Mouse (Mus musculus): ENCODE measurements at regions not wholly inside any gene's neighbourhood (a gene's known extent, or its start where the extent isn't known, plus 50 kb on each side); places are given as distances from the start of the nearest gene placed in this dataset.

DNA sequence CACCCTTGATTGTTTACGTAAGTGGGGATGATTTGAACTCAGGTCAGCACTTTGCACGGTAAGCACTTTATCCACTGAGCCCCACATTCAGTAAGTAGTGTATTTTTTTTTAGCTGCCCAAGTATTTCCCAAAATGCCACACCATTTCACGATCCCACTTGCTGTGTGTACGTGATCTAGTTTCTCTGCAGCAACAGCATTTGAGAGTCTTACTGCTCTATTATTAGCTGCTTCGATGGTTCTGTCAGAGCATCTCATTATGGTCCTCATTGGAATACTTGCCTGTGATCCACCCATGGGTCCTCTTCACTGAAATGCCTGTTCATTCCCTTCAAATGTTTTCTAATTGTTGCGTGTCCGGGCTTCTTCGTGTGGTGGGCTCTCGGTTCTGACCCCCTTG lies 120.1 kb upstream of the Ces5a start:
- Histone ChIP-seq H3K27me3 (replicated peaks) (no peaks in the 10 kb centered on the region), H3K27ac (no peak overlapping the region), H3K9ac (no peak overlapping the region), H3K4me1 (no peaks in the 10 kb centered on the region), H3K9me3 (replicated peaks) (no peaks in the 10 kb centered on the region), H3K36me3 (no peaks in the 10 kb centered on the region), H3K4me2 (no peak overlapping the region), H3K4me3 (no peak overlapping the region)
- ATAC-seq, result no peak
- WGBS (ENCODE audit: insufficient replicate concordance), result 71% methylated on average over 9 of the region's 9 CpGs

DNA sequence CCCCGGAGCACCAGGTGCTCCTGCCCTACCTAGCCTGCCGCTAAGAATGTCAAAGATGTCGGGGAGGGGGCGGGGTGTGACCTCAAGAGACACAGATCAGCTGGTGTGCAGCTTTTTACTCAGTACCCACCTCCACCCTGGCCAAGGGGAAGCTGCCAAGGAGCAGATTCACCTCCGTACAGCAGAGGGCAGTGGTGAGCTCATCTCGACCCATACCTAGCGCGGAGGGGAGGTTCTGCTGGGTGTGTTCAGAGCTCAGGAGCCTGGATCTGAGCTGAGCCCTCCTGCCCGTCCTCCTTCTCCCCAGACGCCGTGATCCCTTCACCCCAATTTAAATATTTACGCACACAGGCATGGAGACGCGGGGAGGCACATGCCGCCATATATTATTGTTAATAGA lies 126.1 kb upstream of the Ces5a start:
- H3K4me1 ChIP-seq, result no peaks in the 10 kb centered on the region
- H3K4me3 ChIP-seq, result no peak overlapping the region
- H3K4me2 ChIP-seq, result peak overlapping the region; percentile 37
- no peaks in the 10 kb centered on the region for H3K27me3 ChIP-seq (replicated peaks)
- no peaks in the 10 kb centered on the region for H3K36me3 ChIP-seq
- no peak overlapping the region for H3K27ac ChIP-seq
- no peak overlapping the region for H3K9ac ChIP-seq
- H3K9me3 ChIP-seq (replicated peaks), result no peaks in the 10 kb centered on the region
- 7% methylated on average over 14 of the region's 15 CpGs for WGBS (ENCODE audit: insufficient replicate concordance)
- ATAC-seq, result peak; percentile 55

DNA sequence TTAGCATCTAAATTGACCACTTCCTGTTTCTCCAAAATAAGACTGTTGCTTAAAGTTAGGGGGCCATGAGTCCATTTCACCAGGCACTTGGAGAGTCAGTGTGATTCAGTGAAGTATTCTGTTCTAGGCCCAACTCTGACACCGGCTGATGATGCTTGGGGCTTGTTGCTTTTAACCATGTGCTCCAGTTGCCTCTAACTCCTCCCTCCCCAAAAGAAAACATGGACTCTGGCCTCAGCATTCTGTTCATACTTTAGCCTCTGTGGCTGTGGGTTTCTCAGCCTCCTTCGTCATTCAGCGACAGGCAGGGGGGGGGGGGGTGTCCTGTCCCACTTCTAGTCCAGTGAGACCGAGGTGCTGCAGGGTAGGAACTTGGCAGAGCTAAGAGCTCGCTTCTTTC lies 126.6 kb upstream of the Ces5a start:
- Histone ChIP-seq H3K4me2 (peak overlapping the region; percentile 37; the same call in 1 of the 2 replicates), H3K27ac (no peak overlapping the region), H3K9me3 (replicated peaks) (no peaks in the 10 kb centered on the region), H3K27me3 (replicated peaks) (no peaks in the 10 kb centered on the region), H3K36me3 (no peaks in the 10 kb centered on the region), H3K4me1 (no peaks in the 10 kb centered on the region), H3K9ac (no peak overlapping the region), H3K4me3 (no peak overlapping the region)
- WGBS (ENCODE audit: insufficient replicate concordance), result 67% methylated on average over 5 of the region's 5 CpGs
- ATAC-seq, result no peak

DNA sequence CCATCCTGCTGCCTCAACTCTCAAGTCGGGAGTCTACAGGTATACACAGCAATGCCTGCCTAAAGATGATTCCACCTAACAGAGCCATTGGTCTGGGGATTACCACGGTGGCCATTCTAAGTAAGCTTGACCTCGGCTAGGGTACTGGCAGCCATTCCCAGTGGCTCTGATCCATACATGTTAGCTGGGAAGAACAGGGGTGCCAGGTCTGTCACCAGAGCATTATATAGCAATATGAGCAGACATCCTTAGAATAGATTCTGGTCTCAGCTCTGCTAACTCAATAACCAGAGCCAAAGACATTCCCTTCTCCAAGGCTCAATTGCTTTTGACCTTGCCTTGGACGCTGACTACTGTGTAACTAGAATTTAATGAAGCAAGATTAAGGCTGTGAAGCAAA lies 128.2 kb upstream of the Ces5a start:
- WGBS (ENCODE audit: insufficient replicate concordance), result 55% methylated on average over 4 of the region's 4 CpGs
- H3K9ac ChIP-seq, result no peak overlapping the region
- no peaks in the 10 kb centered on the region for H3K4me1 ChIP-seq
- no peak overlapping the region for H3K4me2 ChIP-seq
- ATAC-seq, result no peak
- H3K4me3 ChIP-seq, result no peak overlapping the region
- no peaks in the 10 kb centered on the region for H3K9me3 ChIP-seq (replicated peaks)
- no peaks in the 10 kb centered on the region for H3K36me3 ChIP-seq
- no peak overlapping the region for H3K27ac ChIP-seq
- H3K27me3 ChIP-seq (replicated peaks), result no peaks in the 10 kb centered on the region

DNA sequence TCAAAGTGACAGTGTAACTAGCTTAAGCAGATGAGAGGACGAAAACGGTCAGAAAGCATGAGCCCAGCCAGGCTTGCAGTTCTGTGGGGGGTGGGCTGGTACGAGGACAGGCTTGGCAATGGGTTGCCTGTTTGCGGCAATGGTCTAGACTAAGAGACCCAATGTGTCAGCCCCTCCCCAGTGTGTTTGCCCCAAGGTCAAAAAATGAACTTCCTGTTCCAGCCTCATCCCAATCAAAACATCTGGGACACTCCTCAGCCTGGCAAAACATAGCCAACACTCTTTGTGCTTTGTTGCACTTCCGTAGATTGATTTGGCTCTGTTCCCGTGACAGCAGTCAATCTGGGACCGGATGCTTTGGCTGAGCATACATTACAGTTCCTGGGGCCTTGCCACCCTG lies 132.7 kb upstream of the Ces5a start:
- Histone ChIP-seq H3K9ac (no peak overlapping the region), H3K4me1 (no peaks in the 10 kb centered on the region), H3K9me3 (replicated peaks) (no peaks in the 10 kb centered on the region), H3K36me3 (no peaks in the 10 kb centered on the region), H3K27ac (no peak overlapping the region), H3K27me3 (replicated peaks) (no peaks in the 10 kb centered on the region), H3K4me3 (no peak overlapping the region), H3K4me2 (no peak overlapping the region)
- ATAC-seq, result no peak
- 62% methylated on average over 7 of the region's 7 CpGs for WGBS (ENCODE audit: insufficient replicate concordance)

DNA sequence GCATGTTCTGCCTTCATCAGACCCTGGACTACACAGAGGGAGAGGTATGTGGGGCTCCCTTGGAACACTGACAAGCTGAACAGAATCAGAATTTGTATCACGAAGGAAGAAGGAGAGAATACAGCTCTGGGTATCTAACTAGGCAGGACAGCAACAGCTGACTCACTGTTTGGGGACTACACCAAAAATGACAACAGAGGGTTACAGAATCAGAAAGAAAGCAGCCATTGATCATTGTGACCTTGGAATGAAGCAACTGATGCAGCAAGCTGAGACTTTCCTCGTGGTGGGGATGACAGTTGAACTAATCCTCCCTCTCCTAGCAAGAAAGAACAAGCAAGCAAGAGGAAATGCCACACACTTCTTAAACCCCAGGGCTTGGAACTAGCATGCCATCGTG lies 135.0 kb upstream of the Gnao1 start:
- no peak overlapping the region for H3K4me3 ChIP-seq
- 37% methylated on average over 3 of the region's 3 CpGs for WGBS (ENCODE audit: insufficient replicate concordance)
- H3K4me1 ChIP-seq, result no peaks in the 10 kb centered on the region
- no peak for ATAC-seq
- no peak overlapping the region for H3K27ac ChIP-seq
- H3K27me3 ChIP-seq (replicated peaks), result no peaks in the 10 kb centered on the region
- no peak overlapping the region for H3K9ac ChIP-seq
- no peaks in the 10 kb centered on the region for H3K36me3 ChIP-seq
- no peaks in the 10 kb centered on the region for H3K9me3 ChIP-seq (replicated peaks)
- H3K4me2 ChIP-seq, result no peak overlapping the region

DNA sequence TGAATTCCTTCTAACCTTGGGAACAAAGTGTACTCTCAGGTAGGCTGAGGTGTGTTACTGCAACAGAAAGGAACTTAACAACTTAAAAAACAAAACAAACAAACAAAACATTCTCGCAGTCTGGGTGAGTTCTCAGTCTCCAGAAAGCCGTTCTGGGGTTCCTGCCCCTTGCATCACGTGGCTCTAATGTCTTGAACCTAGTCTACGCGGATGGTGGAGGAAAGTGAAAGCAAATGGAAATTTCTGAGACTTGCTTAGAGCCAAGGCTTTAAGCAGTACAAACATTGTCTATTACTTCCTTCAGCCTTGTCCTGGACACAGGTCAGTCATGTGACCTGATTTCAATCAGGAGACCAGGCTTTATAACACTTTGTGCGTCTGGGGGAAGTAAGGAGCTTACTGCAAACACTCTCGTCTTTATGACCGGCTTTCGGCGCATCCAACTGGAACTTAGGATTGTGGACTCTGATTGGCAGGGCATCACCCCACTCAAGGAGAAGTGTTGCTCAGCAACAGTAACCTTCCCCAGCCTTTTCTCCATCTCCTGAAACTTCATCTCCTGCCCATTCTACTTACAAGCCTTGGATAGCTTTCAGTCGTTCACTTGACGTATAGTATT lies 125.9 kb upstream of the Gnao1 start:
- no peak for ATAC-seq
- no peak overlapping the region for H3K4me2 ChIP-seq
- 77% methylated on average over 12 of the region's 12 CpGs for WGBS (ENCODE audit: insufficient replicate concordance)

DNA sequence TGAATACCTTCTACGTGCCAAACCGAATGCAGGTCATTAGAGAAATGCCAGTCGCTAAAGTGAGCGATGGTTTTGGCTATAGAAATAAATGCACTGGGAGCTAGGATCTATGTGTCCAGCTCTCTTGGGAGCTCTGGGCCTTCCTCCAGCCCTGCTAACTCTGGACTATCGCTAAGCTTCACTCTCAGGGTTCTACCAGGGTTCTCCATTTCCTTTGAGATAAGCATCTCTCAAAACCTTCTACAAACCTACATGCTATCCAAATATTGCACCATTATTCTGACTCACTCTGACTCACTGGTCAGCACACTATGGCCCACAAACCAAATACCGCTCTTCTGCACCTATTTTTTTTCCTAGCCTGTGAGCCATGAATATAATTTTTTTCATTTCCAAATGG lies 125.4 kb upstream of the Gnao1 start:
- H3K36me3 ChIP-seq, result no peaks in the 10 kb centered on the region
- no peaks in the 10 kb centered on the region for H3K9me3 ChIP-seq (replicated peaks)
- no peak for ATAC-seq
- 73% methylated on average over 6 of the region's 6 CpGs for WGBS (ENCODE audit: insufficient replicate concordance)
- no peak overlapping the region for H3K4me2 ChIP-seq
- H3K4me3 ChIP-seq, result no peak overlapping the region
- no peak overlapping the region for H3K27ac ChIP-seq
- H3K9ac ChIP-seq, result no peak overlapping the region
- H3K27me3 ChIP-seq (replicated peaks), result no peaks in the 10 kb centered on the region
- H3K4me1 ChIP-seq, result no peaks in the 10 kb centered on the region

More for the DNA sequence above, 125.9 kb upstream of the Gnao1 start:
- Histone ChIP-seq H3K4me1 (no peaks in the 10 kb centered on the region), H3K27ac (no peak overlapping the region), H3K27me3 (replicated peaks) (no peaks in the 10 kb centered on the region), H3K9me3 (replicated peaks) (no peaks in the 10 kb centered on the region), H3K4me3 (no peak overlapping the region), H3K9ac (no peak overlapping the region), H3K36me3 (no peaks in the 10 kb centered on the region)

DNA sequence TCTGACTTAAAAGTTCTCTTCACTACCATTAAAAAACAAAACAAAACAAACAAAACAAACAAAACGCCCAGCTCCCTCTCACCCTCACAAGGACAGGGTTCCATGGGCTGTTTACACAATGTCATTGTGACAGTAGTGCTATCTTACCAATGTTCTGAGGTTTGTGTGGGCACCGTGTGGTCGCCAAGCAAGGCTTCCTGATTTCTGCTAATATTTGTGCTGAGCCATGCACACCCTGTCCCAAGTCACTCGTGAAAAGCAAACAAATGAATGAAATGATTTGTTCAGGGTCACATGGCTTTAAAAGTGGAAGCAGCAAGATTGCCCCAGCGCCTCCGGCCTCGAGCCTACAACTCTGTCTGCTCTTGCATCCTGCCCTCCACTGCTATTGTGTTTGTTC lies 120.9 kb upstream of the Gnao1 start:
- H3K4me3 ChIP-seq, result no peak overlapping the region
- WGBS (ENCODE audit: insufficient replicate concordance), result 50% methylated on average over 7 of the region's 7 CpGs
- no peak overlapping the region for H3K9ac ChIP-seq
- H3K27me3 ChIP-seq (replicated peaks), result no peaks in the 10 kb centered on the region
- H3K27ac ChIP-seq, result no peak overlapping the region
- no peaks in the 10 kb centered on the region for H3K36me3 ChIP-seq
- no peaks in the 10 kb centered on the region for H3K4me1 ChIP-seq
- H3K4me2 ChIP-seq, result no peak overlapping the region
- H3K9me3 ChIP-seq (replicated peaks), result no peaks in the 10 kb centered on the region
- ATAC-seq, result no peak

DNA sequence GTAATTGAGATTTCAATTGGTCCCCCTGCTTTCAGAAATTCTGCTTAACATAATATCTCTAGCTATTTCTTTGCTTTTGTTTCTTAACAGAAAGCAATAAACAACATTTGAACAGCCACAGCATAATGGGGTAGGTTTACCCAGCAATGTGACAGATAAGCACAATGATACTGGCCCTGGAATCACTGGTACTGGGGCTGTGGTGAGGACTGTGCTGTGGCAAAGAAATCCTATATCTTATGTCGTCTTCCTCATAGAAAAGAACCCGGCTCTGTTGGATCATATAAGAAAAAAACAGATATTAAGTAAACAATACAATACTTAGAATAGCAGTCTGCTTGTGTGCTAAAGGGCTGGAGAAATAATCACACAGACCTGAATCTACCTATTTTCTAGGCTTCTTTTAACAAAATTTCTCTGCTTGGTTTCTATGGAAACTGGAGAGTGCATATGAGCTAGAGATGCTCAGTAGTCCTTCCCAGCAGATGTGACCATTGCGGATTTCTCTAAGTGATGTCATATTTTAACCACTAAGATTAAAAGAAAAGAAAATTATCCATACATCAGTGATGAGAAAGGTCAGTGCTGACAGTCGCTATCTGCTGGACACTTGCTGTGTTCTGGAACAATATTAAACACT lies 119.8 kb upstream of the Gnao1 start:
- no peaks in the 10 kb centered on the region for H3K27me3 ChIP-seq (replicated peaks)
- no peak for ATAC-seq
- no peaks in the 10 kb centered on the region for H3K4me1 ChIP-seq
- 79% methylated on average over 4 of the region's 4 CpGs for WGBS (ENCODE audit: insufficient replicate concordance)
- H3K27ac ChIP-seq, result no peak overlapping the region
- no peaks in the 10 kb centered on the region for H3K9me3 ChIP-seq (replicated peaks)
- H3K4me3 ChIP-seq, result no peak overlapping the region
- H3K36me3 ChIP-seq, result no peaks in the 10 kb centered on the region
- no peak overlapping the region for H3K4me2 ChIP-seq
- no peak overlapping the region for H3K9ac ChIP-seq

DNA sequence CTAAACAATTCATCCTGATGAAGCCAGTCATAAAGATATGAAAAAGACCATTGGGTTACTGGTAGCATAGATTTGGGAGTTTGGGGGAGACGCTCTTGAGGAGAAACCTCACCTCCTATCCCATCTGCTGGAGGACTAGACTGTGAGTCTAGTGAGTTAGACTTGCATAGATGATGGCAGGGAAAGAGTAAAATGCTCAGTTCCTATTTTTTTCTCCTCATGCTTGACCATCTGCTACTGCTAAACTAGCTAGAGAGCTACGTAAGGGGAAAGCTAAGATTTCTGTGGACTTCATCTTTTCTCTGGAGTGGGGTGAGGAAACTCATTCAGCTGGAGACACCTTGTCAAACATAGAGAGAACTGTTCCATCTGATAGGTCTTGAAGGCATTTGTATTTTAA lies 118.4 kb upstream of the Gnao1 start:
- no peak overlapping the region for H3K4me3 ChIP-seq
- H3K9ac ChIP-seq, result no peak overlapping the region
- no peak overlapping the region for H3K27ac ChIP-seq
- H3K36me3 ChIP-seq, result no peaks in the 10 kb centered on the region
- H3K4me1 ChIP-seq, result no peaks in the 10 kb centered on the region
- no peak for ATAC-seq
- no peaks in the 10 kb centered on the region for H3K27me3 ChIP-seq (replicated peaks)
- H3K4me2 ChIP-seq, result no peak overlapping the region
- 70% methylated on average over 2 of the region's 2 CpGs for WGBS (ENCODE audit: insufficient replicate concordance)
- no peaks in the 10 kb centered on the region for H3K9me3 ChIP-seq (replicated peaks)

DNA sequence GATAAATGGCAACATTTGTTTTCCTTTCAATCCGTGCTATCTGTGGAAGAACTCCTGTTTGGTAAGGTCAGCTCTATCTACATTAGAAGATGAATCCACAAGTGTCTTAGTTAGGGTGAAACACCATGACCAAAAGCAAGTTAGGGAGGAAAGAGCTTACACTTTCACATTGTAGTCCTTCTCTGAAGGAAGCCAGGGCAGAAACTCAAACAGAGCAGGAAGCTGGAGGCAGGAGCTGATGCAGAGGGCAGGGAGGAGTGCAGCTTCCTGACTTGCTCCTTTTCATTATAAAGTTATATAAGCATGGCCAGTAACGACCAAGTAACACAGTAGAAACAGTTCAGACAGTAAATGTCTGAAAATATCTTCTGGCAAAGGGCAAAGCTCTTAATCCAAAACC lies 117.9 kb upstream of the Gnao1 start:
- Histone ChIP-seq H3K9me3 (replicated peaks) (no peaks in the 10 kb centered on the region), H3K36me3 (no peaks in the 10 kb centered on the region), H3K4me3 (no peak overlapping the region), H3K9ac (no peak overlapping the region), H3K4me2 (no peak overlapping the region), H3K27ac (no peak overlapping the region), H3K27me3 (replicated peaks) (no peaks in the 10 kb centered on the region), H3K4me1 (no peaks in the 10 kb centered on the region)
- no peak for ATAC-seq
- 41% methylated on average over 2 of the region's 2 CpGs for WGBS (ENCODE audit: insufficient replicate concordance)

DNA sequence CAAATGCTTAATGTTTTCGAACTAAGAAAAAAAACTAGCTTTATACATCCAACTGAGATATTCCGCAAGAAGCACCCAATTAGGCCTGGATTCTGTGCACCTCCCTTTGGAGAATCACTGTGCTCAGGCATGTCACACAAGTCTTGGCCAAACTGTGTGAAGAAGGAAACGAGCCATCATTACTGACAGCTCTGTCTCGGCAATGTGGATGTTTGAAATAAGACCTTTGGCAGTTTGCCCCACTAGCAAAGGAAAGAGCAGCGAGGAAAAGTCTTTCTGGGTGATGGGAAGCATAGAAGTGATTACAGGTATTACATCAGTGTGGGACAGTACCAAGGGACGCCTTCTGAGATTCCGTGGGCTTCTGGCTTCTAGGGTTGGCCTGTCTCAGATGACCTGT lies 112.6 kb upstream of the Gnao1 start:
- H3K4me3 ChIP-seq, result no peak overlapping the region
- H3K27ac ChIP-seq, result no peak overlapping the region
- no peaks in the 10 kb centered on the region for H3K27me3 ChIP-seq (replicated peaks)
- no peak overlapping the region for H3K4me2 ChIP-seq
- H3K36me3 ChIP-seq, result no peaks in the 10 kb centered on the region
- WGBS (ENCODE audit: insufficient replicate concordance), result 56% methylated on average over 7 of the region's 7 CpGs
- ATAC-seq, result no peak
- H3K9ac ChIP-seq, result no peak overlapping the region
- H3K9me3 ChIP-seq (replicated peaks), result no peaks in the 10 kb centered on the region
- H3K4me1 ChIP-seq, result no peaks in the 10 kb centered on the region

All from liver, embryonic 12.5 days (tissue).